Mouse (Mus musculus): ENCODE data around the gene Gm20721.

DNA sequence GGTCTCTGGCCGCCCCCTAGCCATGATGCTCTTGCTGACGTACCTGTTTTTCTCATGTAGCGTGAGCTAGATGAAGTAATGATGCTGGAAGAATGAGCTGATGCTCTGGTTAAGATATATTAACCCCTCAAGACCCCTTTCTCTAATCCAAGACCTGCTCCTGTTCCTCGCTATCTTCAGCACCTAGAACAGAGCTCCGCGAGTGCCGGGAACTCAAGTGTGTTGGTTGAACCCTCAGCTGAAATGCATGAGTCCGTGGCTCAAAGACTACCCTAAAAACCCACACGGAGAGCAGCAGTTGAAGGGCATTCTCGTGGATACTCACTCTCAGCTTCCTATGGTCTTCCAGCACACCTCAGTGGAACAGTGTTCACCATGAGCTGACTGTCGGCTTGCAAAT lies 63.2 kb downstream of the Gm20721 start:
- TF ChIP-seq EP300 (IDR thresholded peaks at IDR 0.05; ENCODE audit: low read depth) (no peak), CTCF (IDR thresholded peaks at IDR 0.05; ENCODE audit: low read depth) (no peak)
